Mouse (Mus musculus) testis, adult 10 weeks (tissue): ENCODE data around the gene Txndc16. TPM values are rescaled to one million over a fixed set of nuclear protein-coding genes. Genes with fewer than 3 reads are reported as not detected.

Experiments
- polyA plus RNA-seq: library from polyadenylated mRNA; stranded (reverse); fragments of 350-450 nt; fragmentation: Illumina TruSeq; extraction: RNeasy Lipid Tissue Mini Kit (QIAGEN cat#74804); gene quantifications from one replicate; pipeline ENCODE4 v1.2.3, GENCODE M21; 2014; ENCODE audit warnings: low read depth, low replicate concordance

Txndc16 gene
- 54.4 TPM for polyA plus RNA-seq

GRCm38 (mm10) chr14:45220090-45220956, at the start of gene Txndc16:
Gene Txndc16 (minus strand): TSS chr14:45220328.

GRCm38 (mm10) chr14:45219281-45220089, 643 bp downstream of the Txndc16 start, which contains the start of gene Gpr137c:
Gene Gpr137c (plus strand): TSS chr14:45219717.

Other genes with a start within 250 kb of the Txndc16 start
- 0.11 TPM for gene Ptger2, start 232.1 kb downstream of the Txndc16 start, polyA plus RNA-seq
- gene Gpr137c, start 611 bp downstream of the Txndc16 start, polyA plus RNA-seq = 5.7 TPM
- gene Ero1l, start 98.4 kb upstream of the Txndc16 start, polyA plus RNA-seq = 28.9 TPM
- 225 TPM for gene Psmc6, start 109.5 kb upstream of the Txndc16 start, polyA plus RNA-seq
- 140 TPM for gene Styx, start 130.8 kb upstream of the Txndc16 start, polyA plus RNA-seq
- 38.5 TPM for gene Gnpnat1, start 184.6 kb upstream of the Txndc16 start, polyA plus RNA-seq